Mouse (Mus musculus) right cerebral cortex, adult 18-20 months (tissue): ENCODE measurements around the gene Cep57l1.
"Not testable (repeated sequence)": the region's sequence is repeated elsewhere in the genome, so short reads cannot be mapped to it uniquely, and the experiment has no call there.

Source experiments
- DNase-seq: peaks from one replicate; pipeline ENCODE4 v3.0.0; 2022; ENCODE audit warnings: mixed read lengths

Gene Cep57l1

DNA sequence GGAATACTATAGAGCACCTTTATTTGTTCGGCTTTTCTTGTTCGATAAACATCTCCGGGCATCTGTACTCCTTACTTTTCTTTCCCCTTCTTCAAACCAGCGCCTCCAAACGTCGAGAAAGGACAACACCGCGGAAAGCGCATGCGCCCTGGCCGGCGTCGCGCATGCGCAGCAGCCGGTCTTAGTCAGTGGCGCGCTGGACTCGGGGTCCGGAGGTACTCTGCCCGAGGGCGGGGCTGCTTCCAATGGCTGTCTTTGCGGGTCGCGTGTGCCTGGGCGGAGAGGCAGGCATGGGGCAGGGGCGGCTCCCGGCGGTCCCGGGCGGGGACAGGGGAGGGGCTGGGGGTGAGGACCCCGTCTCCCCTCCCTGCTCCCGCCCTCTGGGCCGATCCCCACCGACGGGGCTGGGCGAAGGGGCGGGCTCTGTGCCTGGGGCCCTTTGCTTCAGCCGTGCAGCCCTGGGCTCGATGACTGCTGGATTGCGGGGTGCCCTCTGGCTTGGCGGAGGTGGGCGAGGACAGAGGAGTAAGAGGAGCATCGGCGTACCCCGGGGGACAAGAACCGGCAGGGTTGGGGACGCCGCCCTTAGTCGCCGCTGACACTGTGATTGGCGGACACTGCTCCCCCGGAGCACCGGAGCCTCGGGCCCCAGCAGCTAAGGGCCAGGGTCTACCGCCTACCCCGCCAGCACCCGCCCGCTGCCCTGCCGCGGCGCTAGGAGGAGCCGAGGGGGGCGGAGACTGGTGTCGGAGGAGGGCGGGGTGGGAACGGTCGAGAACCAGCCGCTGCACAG, at the start of gene Cep57l1, which contains the start of gene Sesn1:
TSS of gene Cep57l1 (minus strand) at position 101 of the 793 bp plus-strand sequence.
TSS of gene Sesn1 (plus strand) at position 165 of the 793 bp plus-strand sequence.
- DNase-seq: peak; percentile 92

DNA sequence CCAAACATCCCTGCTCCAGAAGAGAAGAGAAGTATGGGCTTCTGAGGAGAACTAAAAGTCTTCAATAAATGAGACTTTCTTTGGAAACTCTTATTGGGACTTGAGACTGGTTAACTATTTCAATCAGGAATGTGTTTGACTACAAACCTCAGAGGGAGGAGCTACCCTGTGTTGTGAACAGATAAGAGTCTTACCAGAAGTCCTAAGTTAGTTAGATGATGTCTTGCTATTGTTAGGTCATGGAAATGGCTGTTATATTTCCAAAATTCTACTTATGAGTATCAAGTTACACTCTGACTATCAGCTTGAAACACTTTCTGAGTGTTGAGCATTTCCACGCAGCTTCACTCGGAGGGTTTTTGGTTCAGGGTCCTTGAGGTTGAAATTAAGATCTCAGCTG, 39.0 kb upstream of the Cep57l1 start:
- no peak for DNase-seq

DNA sequence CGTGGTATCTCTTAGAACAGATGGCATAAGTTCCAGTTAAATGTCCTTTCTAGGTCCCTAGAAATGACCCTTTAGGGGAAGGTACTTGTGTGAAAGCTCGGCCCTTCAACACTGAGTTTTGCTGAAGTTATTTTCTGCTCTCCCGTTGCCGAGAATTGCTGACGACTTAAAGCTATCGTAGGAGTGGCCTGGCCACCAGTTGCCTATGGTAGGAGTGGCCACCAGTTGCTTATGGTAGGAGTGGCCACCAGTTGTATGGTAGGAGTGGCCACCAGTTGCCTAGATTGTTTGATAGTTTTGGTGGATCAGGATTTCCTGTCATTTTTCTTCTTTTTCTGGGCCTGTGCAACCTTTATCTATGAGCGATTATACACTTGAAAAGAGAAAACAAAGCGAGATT, 38.1 kb upstream of the Cep57l1 start:
- DNase-seq: no peak

DNA sequence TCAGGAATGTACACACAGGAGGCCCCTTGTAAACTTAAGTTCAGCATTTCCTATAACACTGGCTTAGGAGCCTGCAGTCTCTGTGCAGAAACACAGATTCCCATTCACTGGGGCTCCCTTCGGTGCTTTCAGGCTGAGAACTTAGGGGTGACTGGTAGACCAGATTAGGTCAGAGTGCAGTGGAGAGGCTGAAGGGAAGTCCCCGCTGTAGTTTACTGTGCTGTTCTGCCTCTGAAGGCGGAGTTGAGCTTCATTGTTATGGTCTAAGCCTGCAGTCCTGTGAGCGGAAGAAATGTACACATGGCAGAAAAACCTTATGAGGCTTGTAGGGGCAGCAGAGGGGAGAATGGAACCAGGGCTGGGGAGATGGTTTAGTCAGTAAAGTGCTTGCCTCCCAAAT, 29.2 kb upstream of the Cep57l1 start:
- DNase-seq: no peak

DNA sequence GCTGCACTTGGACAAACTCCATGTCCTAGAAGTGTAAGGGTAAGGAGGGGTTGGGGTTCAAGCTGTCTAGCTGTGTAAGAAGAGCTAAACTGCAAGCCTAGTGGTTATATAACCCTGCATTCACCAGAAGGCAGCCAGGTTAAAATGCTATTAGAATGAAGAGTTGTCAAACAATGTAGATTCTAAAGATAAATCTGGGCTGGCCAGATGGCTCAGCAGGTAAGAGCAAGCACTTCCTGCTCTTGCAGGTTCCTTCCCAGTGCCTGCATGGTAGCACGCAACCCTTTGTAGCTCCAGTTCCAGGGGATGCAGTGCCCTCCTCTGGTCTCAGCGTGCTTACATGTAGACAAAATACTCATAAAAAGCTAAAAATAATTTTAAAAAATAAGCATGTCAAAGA, 24.5 kb upstream of the Cep57l1 start:
- DNase-seq: no peak

DNA sequence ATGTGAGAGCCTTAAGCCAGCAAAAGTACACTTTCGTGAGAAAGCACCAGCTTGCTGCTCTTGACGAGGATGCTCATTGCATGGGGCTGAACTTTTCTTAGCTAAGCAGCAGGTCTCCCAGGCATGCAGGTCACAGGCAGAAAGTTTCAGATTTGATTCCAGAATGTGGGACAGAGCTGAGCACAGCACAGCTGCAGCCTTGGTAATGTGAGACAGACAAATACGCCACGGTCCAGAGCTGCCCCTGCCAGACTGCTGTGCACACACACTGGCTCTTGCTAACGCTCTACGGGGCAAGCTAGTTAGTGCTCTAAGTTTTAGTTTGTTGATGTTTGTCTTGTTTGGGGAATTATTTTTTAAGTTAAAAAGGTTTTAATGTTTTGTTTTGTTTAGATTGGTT, 22.5 kb upstream of the Cep57l1 start:
- DNase-seq: no peak

DNA sequence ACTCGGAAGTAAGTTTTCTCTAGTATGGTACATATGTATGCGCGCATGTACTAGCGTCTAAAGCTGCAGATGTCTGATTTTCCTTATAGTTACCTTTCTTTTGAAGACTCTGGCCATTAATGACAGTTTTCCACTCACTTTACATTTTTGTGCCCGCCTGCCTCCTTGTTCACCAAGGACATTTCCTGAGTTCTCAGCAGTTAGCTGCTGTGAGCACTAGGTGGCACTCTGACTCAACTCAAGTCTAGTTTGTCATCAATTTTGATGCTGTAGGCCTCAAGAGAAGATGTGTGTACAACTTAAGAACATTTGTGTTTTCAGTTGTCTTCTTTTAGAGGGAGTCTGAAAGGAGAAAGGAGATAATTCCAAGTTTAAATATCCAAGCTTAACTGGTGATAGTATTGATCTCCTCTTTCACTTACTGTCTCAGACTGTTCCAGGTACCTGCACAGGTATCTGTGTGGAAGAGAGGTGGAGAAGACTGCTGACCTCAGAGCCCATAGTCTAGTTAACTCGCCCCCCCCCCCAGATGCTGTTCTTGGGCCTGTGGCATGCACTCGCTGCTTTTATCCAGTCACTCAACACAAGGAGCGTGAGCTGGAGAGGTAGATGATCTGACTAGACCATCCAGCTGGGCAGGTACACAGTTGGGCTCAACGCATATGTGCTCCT, 21.3 kb upstream of the Cep57l1 start:
- peak; percentile 75 for DNase-seq

DNA sequence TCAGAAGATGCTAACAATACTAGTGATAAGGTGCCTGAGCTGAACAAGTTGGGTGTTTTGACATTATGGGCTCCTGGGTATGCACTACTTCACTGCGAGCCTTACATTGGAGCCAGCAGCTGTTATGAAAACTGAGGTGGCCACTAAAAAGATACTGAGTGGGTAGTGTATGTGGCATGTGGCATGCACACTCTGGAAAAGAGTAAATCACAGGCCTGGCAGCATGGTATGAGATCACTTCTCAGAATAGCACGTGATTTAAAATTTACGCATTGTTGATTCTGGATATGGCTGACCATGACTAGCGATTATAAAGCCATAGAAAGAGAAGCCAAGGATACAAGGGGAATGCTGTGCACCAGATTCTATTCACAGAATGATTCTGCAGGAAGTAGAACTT, 20.8 kb upstream of the Cep57l1 start:
- DNase-seq: no peak

DNA sequence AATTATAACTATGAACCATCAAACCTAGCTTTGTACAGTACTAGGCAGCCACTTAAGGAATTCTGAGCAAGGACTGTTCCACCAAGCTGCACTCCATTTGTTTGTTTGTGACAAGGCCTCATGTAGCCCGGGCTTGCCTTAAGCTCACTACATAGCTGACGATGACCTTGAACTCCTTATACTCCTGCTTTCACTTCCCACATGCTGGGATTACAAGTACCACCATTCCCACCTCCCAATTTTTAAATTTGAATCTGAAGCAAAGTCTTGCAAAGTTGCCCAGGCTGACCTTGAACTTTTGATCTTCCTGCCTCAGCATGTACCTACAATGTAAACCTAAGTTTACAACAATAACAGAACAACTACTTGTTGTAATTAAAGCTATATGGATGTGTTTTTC, 20.3 kb upstream of the Cep57l1 start:
- no peak for DNase-seq

DNA sequence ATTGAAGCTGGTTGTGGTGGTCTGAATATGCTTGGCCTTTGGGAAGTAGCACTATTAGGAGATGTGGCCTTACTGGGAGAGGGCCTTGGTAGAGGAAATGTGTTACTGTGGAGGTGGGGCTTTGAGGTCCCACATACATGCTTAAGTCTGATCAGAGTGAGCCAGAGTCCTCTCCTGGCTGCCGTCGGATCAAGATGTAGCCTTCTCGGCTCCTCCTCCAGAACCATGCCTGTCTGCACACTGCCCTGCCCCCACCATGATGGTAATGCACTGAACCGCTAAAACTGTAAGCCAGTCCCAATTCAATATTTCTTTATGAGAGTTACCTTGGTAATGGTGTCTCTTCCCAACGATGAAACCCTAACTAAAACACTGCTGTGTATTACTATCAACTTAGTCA, 19.5 kb upstream of the Cep57l1 start:
- no peak for DNase-seq

DNA sequence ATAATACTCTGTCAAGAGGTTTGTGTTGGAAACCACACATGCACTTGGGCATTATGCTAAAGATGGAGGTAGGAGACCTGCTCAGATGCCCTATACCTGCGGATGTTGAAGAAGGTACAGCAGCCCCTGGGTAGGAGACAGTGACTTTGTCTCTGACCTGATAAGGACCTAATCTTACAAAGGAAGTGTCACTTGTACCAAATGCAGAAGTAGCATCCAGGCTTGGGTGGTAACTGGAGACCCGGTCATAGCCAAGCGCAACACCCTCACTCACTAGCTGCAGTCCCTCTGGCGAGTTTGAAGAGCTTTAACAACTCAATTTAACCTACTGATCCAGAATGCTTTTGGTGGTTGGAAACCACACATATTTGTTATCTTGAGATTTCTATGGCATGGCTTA, 18.1 kb upstream of the Cep57l1 start:
- DNase-seq: no peak

DNA sequence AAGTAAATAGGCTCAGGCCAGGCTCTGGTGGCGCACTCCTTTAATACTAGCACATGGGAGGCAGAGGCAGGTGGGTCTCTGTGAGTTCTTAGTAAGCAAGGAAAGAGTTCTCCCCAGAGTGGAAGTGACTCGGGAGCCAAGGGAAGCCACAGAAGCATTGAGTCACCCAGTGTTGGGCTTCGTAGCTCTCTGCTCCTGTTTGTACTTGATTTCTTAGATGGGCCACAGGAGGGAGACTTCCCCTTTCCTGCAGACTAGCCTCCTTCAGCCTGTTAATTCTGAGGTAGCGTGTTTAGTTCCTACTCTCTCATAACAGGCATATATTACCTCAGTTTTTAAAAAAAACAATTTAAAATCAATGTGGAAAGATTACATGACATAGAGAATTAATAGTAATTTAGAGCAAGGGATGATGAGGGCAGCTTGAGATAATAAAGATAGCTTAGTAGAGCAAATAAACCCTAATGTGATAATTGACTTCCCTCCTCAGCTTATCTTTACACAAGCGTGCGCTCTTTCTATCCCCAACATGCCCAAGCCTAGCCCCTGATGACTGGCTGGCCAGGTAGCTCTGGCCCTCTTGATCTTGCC, 16.9 kb upstream of the Cep57l1 start:
- no peak for DNase-seq

DNA sequence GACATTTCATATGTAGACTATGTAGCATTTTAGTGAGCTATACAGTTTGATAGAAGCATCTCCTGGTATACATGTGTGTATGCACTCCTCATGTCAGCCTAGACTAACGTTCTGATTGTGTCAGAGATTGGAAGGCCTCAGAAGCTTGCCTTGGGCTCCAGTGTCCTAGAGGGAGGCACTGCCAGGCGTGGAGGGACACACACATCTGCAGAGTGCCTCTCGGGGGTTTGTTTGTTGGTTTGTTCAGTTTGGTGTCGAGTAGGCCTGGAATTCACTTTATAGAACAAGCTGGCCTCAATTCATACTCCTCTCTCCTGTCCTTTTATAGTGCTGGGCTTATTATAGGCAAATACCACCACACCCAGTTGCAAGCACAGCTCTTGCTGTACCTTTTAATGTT, 16.3 kb upstream of the Cep57l1 start:
- DNase-seq: no peak

DNA sequence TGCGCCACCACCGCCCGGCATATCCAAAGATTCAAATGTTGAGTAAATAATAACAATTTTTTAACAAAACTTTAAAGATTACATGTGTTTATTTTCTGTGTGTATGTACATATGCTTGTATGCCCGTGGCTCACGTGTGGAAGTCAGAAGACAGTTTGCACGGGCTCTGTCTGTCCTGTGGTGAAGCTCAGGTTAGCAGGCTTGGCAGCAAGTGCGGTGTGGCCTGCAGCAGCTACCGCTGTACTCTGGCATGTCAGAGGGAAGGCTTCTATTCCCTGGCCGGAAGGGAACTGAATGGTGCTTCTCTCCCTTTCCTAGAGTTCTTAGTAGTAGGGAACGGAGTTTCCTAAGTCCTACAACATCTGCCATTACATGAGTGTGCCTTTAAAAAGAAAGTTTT, 15.4 kb upstream of the Cep57l1 start:
- no peak for DNase-seq

DNA sequence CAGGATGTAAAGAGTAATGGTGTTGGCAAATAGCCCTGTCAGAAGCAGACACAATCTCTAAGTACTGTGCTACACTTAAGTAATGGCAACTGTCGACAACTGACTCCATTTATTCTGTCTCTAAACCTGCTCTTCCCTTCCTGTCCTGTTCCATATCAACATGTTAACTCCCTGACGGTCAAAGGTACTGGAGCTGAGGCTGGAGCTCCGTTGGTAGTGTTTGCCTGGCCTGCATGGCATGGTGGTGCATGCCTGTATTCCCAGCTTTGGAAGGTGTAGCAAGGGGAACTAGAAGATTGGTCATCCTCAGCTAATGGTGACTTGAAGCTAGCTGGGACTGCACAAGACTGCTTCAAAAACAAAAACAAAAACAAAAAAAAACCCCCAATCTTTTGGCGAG, 14.2 kb upstream of the Cep57l1 start:
- no peak for DNase-seq

DNA sequence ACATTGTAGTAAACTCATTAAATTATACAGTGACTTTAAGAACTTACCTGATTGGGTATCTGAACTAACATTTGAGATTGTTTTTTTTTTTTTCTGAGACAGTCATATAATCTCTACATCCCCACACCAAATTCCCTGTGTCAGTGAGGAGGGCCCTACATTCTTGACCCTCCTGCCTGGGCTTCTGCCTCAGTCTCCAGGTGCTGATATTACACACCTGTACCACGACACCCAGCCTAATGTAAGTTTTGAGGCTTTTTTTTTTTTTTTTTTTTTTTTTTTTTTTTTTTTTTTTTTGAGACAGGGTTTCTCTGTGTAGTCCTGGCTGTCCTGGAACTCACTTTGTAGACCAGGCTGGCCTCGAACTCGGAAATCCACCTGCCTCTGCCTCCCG, 13.6 kb upstream of the Cep57l1 start:
- not testable (repeated sequence) for DNase-seq

DNA sequence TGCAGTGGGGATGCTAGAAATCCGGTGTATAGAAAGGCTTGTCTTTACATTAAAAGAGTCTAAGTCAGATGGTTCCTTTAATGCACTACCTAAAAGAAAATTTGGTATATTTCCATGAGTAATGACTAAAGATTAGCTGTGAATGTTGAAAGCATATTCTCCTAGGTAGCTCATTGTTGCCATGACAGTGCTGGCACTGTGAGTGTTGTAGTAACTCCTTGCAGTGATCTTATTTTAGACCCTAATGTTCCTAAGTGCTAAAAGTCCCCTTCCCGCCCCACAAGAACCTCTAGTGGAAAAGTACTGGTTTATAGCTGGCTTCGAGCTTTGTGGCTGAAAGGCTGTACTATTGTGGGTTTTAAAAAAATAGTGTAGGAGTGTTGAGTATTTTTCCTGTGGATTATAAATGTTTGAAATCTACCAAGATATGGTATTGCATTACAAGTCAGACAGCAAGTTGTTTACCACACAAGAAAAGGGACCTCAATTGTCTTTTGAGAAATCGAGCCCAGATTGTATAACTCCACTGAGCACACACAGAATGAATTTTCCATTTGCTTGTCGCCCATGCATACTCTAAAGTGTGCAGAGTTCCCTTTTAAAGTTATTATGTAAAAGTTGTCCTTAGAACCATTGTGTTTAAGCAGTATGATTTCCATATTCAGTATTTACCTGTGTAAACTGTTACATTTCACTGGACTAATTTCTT, 13.1 kb upstream of the Cep57l1 start:
- DNase-seq: peak; percentile 68

DNA sequence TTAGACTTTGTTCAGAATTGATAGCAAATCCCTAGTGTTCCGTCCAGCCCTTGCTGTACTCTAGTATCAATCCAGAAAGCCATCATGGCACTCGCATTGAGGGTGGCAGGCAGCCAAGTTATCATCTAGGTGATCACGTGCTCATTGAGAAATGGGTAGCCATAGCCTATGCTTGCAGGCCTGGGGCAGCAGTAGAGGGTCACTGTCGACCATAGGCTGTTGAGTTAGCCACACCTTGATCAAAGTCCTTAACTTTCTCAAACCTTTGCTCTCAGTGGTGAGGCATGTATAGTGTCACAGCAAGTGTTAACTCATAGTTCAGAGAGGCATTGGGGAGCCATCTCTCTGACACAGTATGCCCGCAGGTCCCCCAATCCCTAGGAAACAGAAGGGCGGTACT, 11.5 kb upstream of the Cep57l1 start:
- DNase-seq: no peak

DNA sequence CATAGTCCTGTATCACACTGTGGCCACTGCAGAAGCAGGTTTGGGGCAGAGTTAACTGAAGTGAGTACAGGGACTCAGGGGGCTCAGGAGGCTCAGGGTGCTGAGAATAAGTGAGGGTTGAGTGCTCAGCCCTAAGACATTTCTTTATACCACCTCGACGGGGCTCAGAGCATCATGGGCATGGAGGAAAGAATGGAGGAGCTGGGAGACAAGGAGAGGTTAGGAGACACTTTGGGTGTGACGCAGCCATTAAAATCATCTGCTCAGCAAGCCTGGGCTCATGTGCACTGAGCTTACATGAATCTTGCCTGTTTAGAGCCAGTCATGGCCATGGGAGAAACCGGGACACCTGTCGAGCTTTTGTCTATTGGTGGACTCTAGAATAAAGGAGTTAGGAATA, 10.7 kb upstream of the Cep57l1 start:
- no peak for DNase-seq

DNA sequence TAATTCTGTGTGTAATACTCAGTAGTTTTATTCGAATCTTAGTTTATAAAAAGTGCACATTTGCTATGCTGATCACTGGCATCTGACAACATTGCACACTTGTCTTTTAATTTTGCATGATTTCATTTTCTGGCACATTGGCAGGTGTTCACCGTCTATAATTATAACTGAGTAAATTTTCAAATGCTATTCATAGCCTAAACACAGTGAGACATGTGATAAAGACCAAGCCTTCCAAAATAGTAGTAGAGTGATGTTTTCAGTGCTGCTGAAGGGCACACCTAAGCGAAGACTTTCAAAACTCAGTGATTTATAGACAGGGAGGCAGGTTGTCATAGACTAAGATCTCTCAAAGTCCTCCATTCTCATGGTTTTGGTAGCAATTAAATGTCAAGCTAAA, 9.6 kb upstream of the Cep57l1 start:
- no peak for DNase-seq

DNA sequence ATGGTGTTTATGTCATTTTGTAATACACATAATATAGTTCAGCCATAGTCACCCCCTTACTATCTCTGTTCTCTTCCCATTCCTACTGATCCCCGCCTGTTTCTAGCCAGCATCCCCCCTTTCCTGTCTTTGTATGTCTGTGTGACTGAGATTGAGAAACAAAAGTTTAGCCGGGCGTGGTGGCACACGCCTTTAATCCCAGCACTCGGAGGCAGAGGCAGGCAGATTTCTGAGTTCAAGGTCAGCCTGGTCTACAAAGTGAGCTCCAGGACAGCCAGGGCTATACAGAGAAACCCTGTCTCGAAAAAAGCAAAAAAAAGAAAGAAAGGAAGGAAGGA, 9.0 kb upstream of the Cep57l1 start:
- DNase-seq: not testable (repeated sequence)

DNA sequence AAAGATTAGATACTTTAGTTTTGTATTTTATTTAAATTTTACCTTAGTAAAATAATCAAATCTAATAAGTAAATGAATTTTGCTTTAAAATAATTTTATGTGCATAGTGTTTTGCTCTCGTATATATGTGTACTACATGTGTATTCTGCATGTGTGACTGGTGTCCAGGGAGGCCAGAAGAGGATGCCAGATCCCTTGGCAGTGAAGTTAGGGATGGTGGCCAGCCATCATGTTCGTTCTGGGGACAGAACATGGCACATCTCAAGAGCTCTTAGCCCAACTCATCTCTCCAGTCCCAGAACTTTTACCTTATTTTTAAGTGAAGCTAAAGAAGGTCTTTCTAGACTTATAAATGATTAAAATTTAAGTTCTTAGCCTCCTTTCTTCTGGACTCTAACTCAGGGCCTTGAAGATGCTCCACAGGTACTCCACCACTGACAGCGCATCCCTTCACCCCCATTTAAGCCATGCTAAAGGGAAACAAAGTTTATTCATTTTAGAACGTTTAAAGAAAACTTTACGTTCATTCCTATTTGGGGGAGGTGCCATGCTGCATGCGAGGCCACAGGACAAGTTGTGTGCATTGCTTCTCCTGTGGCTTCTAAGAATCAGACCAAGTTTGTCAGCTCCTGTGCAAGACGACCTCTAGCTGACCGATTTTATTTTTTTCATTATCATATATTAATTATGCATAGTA, 8.5 kb upstream of the Cep57l1 start:
- DNase-seq: no peak

DNA sequence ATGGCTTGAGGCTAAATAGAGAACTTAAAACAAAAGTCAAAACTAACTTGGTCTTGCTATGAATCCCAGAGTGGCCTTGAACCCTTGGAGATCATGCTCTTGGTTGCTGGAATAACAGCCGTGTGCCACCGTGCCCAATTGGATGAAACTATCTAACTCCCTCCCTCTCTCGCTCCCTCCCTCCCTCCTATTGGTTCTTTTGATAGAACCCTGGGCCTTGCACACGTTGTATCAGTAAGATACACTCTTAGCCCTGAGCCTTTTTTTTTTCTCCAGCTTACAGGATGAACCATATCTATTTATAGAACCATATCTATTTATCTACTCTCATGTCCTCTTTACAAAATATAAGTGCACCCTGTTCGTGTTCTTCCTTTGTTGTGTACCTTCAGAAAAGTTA, 6.8 kb upstream of the Cep57l1 start:
- DNase-seq: no peak
